Mouse (Mus musculus) MEL (cell line): ENCODE measurements around the gene Wdr46. TPM values are rescaled to one million over a fixed set of nuclear protein-coding genes. Genes with fewer than 3 reads are reported as not detected.

Experiments used
- DNase-seq: peaks from one replicate; pipeline ENCODE4 v3.0.0; 2011; ENCODE audit warnings: low read depth, low spot score
- H3K27ac ChIP-seq: 2 replicates; pipeline ENCODE4 v1.5.1; 2012; ENCODE audit warnings: low read depth, mild to moderate bottlenecking, control low read depth, low read length, moderate library complexity; ENCODE audit not compliant: control insufficient read depth
- H3K27me3 ChIP-seq, 2 experiments: fragments of 150-350 bp in 1 of 2; sonication (generic) in 1 of 2; 2 replicates each; pipeline ENCODE4 v1.6.1; 2012; ENCODE audit warnings: low read length in 2 of 2, mild to moderate bottlenecking in 2 of 2, improper control_type of control experiment in 1 of 2, moderate library complexity in 1 of 2; ENCODE audit not compliant: insufficient read depth in 2 of 2, control insufficient read depth in 1 of 2
- H3K36me3 ChIP-seq, 2 experiments: 2 replicates each; pipeline ENCODE4 v1.6.1; 2012 to 2014; ENCODE audit warnings: low read length in 2 of 2, improper control_type of control experiment in 1 of 2, inconsistent platforms in 1 of 2, mild to moderate bottlenecking in 1 of 2; ENCODE audit not compliant: insufficient read depth in 2 of 2, control insufficient read depth in 1 of 2
- H3K4me1 ChIP-seq, 2 experiments: fragments of 150-350 bp in 1 of 2; sonication (generic) in 1 of 2; 2 replicates each; pipeline ENCODE4 v1.6.1; 2012; ENCODE audit warnings: low read length in 2 of 2, improper control_type of control experiment in 1 of 2, mild to moderate bottlenecking in 1 of 2; ENCODE audit not compliant: insufficient read depth in 2 of 2, control insufficient read depth in 1 of 2
- H3K4me3 ChIP-seq, 2 experiments: fragments of 150-350 bp in 1 of 2; sonication (generic) in 1 of 2; 2 replicates each; pipeline ENCODE4 v1.5.1; 2012; ENCODE audit warnings: low read depth in 2 of 2, low read length in 2 of 2, mild to moderate bottlenecking in 2 of 2, moderate library complexity in 2 of 2, control low read depth in 1 of 2, improper control_type of control experiment in 1 of 2; ENCODE audit not compliant: control insufficient read depth in 1 of 2, insufficient read depth in 1 of 2
- H3K79me2 ChIP-seq: 2 replicates; pipeline ENCODE4 v1.6.1; 2012; ENCODE audit warnings: mild to moderate bottlenecking, low read length, moderate library complexity; ENCODE audit not compliant: control insufficient read depth, poor library complexity, insufficient read depth
- H3K9ac ChIP-seq: 2 replicates; pipeline ENCODE4 v1.6.1; 2012; ENCODE audit warnings: low read depth, mild to moderate bottlenecking, control low read depth, low read length, moderate library complexity; ENCODE audit not compliant: control insufficient read depth, poor library complexity, severe bottlenecking
- H3K9me3 ChIP-seq: fragments of 150-350 bp; sonication (generic); replicated peaks from 2 replicates; pipeline ENCODE4 v1.6.1; 2012; ENCODE audit warnings: mild to moderate bottlenecking, low read length, improper control_type of control experiment, moderate library complexity; ENCODE audit not compliant: insufficient read depth
- CHD1 ChIP-seq: IDR thresholded peaks from 2 replicates; pipeline ENCODE4 v1.6.1; 2012; ENCODE audit warnings: low read depth, mild to moderate bottlenecking, inconsistent platforms, low read length, improper control_type of control experiment
- CHD2 ChIP-seq: IDR thresholded peaks from 2 replicates; pipeline ENCODE4 v1.6.1; 2011; ENCODE audit warnings: low read length, improper control_type of control experiment
- CTCF ChIP-seq, 3 experiments: IDR thresholded peaks in 2 of 3; conservative IDR thresholded peaks in 1 of 3; 2 replicates each; pipeline ENCODE4 v1.5.1; 2011 to 2012; ENCODE audit warnings: low read length in 3 of 3, low read depth in 2 of 3, mild to moderate bottlenecking in 2 of 3, improper control_type of control experiment in 1 of 3, inconsistent platforms in 1 of 3, mixed read lengths in 1 of 3, moderate library complexity in 1 of 3; ENCODE audit not compliant: control insufficient read depth in 1 of 3, insufficient read depth in 1 of 3, poor library complexity in 1 of 3, severe bottlenecking in 1 of 3
- E2F4 ChIP-seq: IDR thresholded peaks from 2 replicates; pipeline ENCODE4 v1.6.1; 2011; ENCODE audit warnings: low read depth, low read length, improper control_type of control experiment, borderline replicate concordance
- ELF1 ChIP-seq: IDR thresholded peaks from 2 replicates; pipeline ENCODE4 v1.6.1; 2014; ENCODE audit warnings: low read depth, mild to moderate bottlenecking, inconsistent platforms, low read length, improper control_type of control experiment, moderate library complexity
- EP300 ChIP-seq, 2 experiments: IDR thresholded peaks; 2 replicates each; pipeline ENCODE4 v1.6.1; 2011; ENCODE audit warnings: improper control_type of control experiment in 2 of 2, low read length in 2 of 2, low read depth in 1 of 2, mild to moderate bottlenecking in 1 of 2
- ETS1 ChIP-seq: IDR thresholded peaks from 2 replicates; pipeline ENCODE4 v1.6.1; 2012; ENCODE audit warnings: low read depth, mild to moderate bottlenecking, inconsistent platforms, low read length, improper control_type of control experiment, moderate library complexity
- GABPA ChIP-seq: IDR thresholded peaks from 2 replicates; pipeline ENCODE4 v1.6.1; 2012; ENCODE audit warnings: low read depth, mild to moderate bottlenecking, inconsistent platforms, low read length, improper control_type of control experiment, moderate library complexity
- GATA1 ChIP-seq: IDR thresholded peaks from 2 replicates; pipeline ENCODE4 v1.6.1; 2011; ENCODE audit warnings: low read depth, low read length, improper control_type of control experiment
- JUND ChIP-seq: IDR thresholded peaks from 2 replicates; pipeline ENCODE4 v1.6.1; 2011; ENCODE audit warnings: low read depth, mild to moderate bottlenecking, improper control_type of control experiment, low read length
- KAT2A ChIP-seq: conservative IDR thresholded peaks from 2 replicates; pipeline ENCODE4 v1.6.1; 2012; ENCODE audit warnings: low read depth, low read length, improper control_type of control experiment, inconsistent platforms
- MAFK ChIP-seq: IDR thresholded peaks from 2 replicates; pipeline ENCODE4 v1.6.1; 2011; ENCODE audit warnings: low read depth, mild to moderate bottlenecking, low read length, improper control_type of control experiment, borderline replicate concordance
- MAX ChIP-seq: IDR thresholded peaks from 2 replicates; pipeline ENCODE4 v1.6.1; 2011; ENCODE audit warnings: low read length, improper control_type of control experiment
- MYB ChIP-seq: IDR thresholded peaks from 2 replicates; pipeline ENCODE4 v1.6.1; 2011; ENCODE audit warnings: mild to moderate bottlenecking, low read depth, low read length, improper control_type of control experiment
- MYC ChIP-seq: IDR thresholded peaks from 2 replicates; pipeline ENCODE4 v1.6.1; 2011; ENCODE audit warnings: low read depth, mild to moderate bottlenecking, low read length, improper control_type of control experiment, moderate library complexity
- NELFE ChIP-seq: IDR thresholded peaks from 2 replicates; pipeline ENCODE4 v1.6.1; 2011; ENCODE audit warnings: low read depth, low read length, improper control_type of control experiment
- POLR2A ChIP-seq, 2 experiments: IDR thresholded peaks; 2 replicates each; pipeline ENCODE4 v1.6.1; 2011 to 2012; ENCODE audit warnings: low read length in 2 of 2, mild to moderate bottlenecking in 2 of 2, control low read depth in 1 of 2, improper control_type of control experiment in 1 of 2, low read depth in 1 of 2, moderate library complexity in 1 of 2; ENCODE audit not compliant: control insufficient read depth in 1 of 2, insufficient read depth in 1 of 2, poor library complexity in 1 of 2
- POLR2AphosphoS5 ChIP-seq: IDR thresholded peaks from 2 replicates; pipeline ENCODE4 v1.6.1; 2012; ENCODE audit warnings: low read depth, borderline replicate concordance, mild to moderate bottlenecking, inconsistent platforms, low read length, moderate library complexity, mixed read lengths
- RAD21 ChIP-seq: IDR thresholded peaks from 2 replicates; pipeline ENCODE4 v1.6.1; 2011; ENCODE audit warnings: mild to moderate bottlenecking, low read depth, low read length, improper control_type of control experiment
- SIN3A ChIP-seq: IDR thresholded peaks from 2 replicates; pipeline ENCODE4 v1.6.1; 2012; ENCODE audit warnings: low read length, improper control_type of control experiment, inconsistent platforms
- TAL1 ChIP-seq: IDR thresholded peaks from 2 replicates; pipeline ENCODE4 v1.6.1; 2012; ENCODE audit warnings: mild to moderate bottlenecking, inconsistent platforms, low read length, moderate library complexity, mixed read lengths
- TBP ChIP-seq: IDR thresholded peaks from 2 replicates; pipeline ENCODE4 v1.8.0; 2011; ENCODE audit warnings: low read depth, low read length, improper control_type of control experiment
- TCF12 ChIP-seq: IDR thresholded peaks from 2 replicates; pipeline ENCODE4 v1.6.1; 2014; ENCODE audit warnings: low read depth, mild to moderate bottlenecking, inconsistent platforms, low read length, improper control_type of control experiment, moderate library complexity
- USF1 ChIP-seq: IDR thresholded peaks from 2 replicates; pipeline ENCODE4 v1.6.1; 2014; ENCODE audit warnings: low read depth, mild to moderate bottlenecking, inconsistent platforms, low read length, improper control_type of control experiment, moderate library complexity
- USF2 ChIP-seq, 2 experiments: IDR thresholded peaks; 2 replicates each; pipeline ENCODE4 v1.6.1; 2011 to 2012; ENCODE audit warnings: improper control_type of control experiment in 2 of 2, low read length in 2 of 2, borderline replicate concordance in 1 of 2, inconsistent platforms in 1 of 2, low read depth in 1 of 2, mild to moderate bottlenecking in 1 of 2; ENCODE audit not compliant: insufficient read depth in 1 of 2
- ZC3H11A ChIP-seq: IDR thresholded peaks from 2 replicates; pipeline ENCODE4 v1.6.1; 2012; ENCODE audit warnings: low read depth, mild to moderate bottlenecking, inconsistent platforms, low read length, improper control_type of control experiment
- ZKSCAN1 ChIP-seq: IDR thresholded peaks from 2 replicates; pipeline ENCODE4 v1.6.1; 2012; ENCODE audit warnings: low read depth, mild to moderate bottlenecking, inconsistent platforms, low read length, improper control_type of control experiment, moderate library complexity
- polyA plus RNA-seq, 2 experiments: library from polyadenylated mRNA; stranded (reverse) in 1 of 2; unstranded in 1 of 2; fragments of >175 nt in 1 of 2; fragments of >200 nt in 1 of 2; gene quantifications; 2 replicates each; pipeline versions ENCODE4 v1.2.1 to v1.2.4; 2012; ENCODE audit warnings: low replicate concordance in 2 of 2, low read depth in 1 of 2; ENCODE audit not compliant: insufficient read length in 2 of 2, insufficient read depth in 1 of 2, missing spikeins in 1 of 2
- total RNA-seq: library from RNA; depleted of rRNA; stranded (reverse); fragments of 300-350 nt; gene quantifications from 2 replicates; pipeline ENCODE4 v1.2.3, GENCODE M21; 2012

Wdr46 gene
- total and polyA plus RNA-seq, 3 experiments = 100 to 131 TPM; not detected in 1

- peaks cover 24% of the 10 kb centered on the region for H3K79me2 ChIP-seq
- peaks cover 0 to 7% of the 10 kb centered on the region in 2 experiments; a peak in 2 of 4 replicates for H3K4me1 ChIP-seq
- H3K36me3 ChIP-seq = peaks cover 0 to 3% of the 10 kb centered on the region in 2 experiments; a peak in 2 of 4 replicates
- H3K9me3 ChIP-seq = no peaks in the 10 kb centered on the region
- no peaks in the 10 kb centered on the region for H3K27me3 ChIP-seq
- no peak overlapping the region for H3K4me3 ChIP-seq
- DNase-seq = no peak
- H3K9ac ChIP-seq = no peak overlapping the region
- no peak overlapping the region for H3K27ac ChIP-seq
- no peak for TF ChIP-seq POLR2A (IDR thresholded peaks at IDR 0.05; ENCODE audit: control insufficient read depth in 1 of 2, insufficient read depth in 1 of 2, low read depth in 1 of 2, low read length in 2 of 2, poor library complexity in 1 of 2)
- no peak for TF ChIP-seq GATA1
- no peak for TF ChIP-seq E2F4
- no peak for TF ChIP-seq ZKSCAN1
- TF ChIP-seq GABPA = no peak
- no peak for TF ChIP-seq TBP
- TF ChIP-seq MAX = no peak
- no peak for TF ChIP-seq RAD21
- TF ChIP-seq ZC3H11A = no peak
- no peak for TF ChIP-seq ELF1
- TF ChIP-seq POLR2AphosphoS5 = no peak
- TF ChIP-seq USF1 = no peak
- TF ChIP-seq TAL1 = no peak
- no peak for TF ChIP-seq MAFK
- TF ChIP-seq CHD2 = no peak
- no peak for TF ChIP-seq JUND
- TF ChIP-seq ETS1 = no peak
- no peak for TF ChIP-seq MYB
These were observed 8.0 kb upstream of the Wdr46 start for GRCm38 (mm10) chr17:33932448-33932847.

DNA sequence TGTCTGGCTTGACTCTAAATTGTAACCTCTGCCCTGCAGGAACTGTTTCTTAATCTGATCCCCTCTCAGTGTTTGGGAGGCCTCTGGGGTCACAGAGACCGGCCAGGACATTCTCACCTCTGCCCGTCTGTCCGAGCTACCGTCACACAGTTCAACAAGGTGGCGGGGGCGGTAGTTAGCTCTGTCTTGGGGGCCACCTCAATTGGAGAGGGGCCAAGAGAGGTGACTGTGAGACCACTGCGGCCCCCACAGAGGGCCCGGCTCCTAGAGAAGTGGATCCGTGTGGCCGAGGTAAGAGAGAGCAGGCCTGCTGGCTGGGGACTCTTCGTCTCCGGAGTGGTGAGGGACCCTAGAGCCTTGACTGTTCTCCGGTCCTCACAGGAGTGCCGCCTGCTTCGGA is 7.5 kb upstream of the Wdr46 start:
- DNase-seq = no peak
- Histone ChIP-seq H3K9ac (no peak overlapping the region), H3K36me3 (peaks cover 0 to 3% of the 10 kb centered on the region in 2 experiments; a peak in 2 of 4 replicates), H3K4me3 (no peak overlapping the region), H3K27ac (no peak overlapping the region), H3K4me1 (peaks cover 0 to 7% of the 10 kb centered on the region in 2 experiments; a peak in 2 of 4 replicates), H3K27me3 (no peaks in the 10 kb centered on the region), H3K79me2 (peaks cover 21% of the 10 kb centered on the region), H3K9me3 (no peaks in the 10 kb centered on the region)
- TF ChIP-seq KAT2A = no peak
- TF ChIP-seq CHD1 = no peak
- no peak for TF ChIP-seq MYC
- TF ChIP-seq JUND = no peak
- no peak for TF ChIP-seq TCF12
- no peak for TF ChIP-seq TBP
- no peak for TF ChIP-seq RAD21
- TF ChIP-seq ZC3H11A = no peak
- TF ChIP-seq E2F4 = no peak
- TF ChIP-seq NELFE = no peak
- no peak for TF ChIP-seq SIN3A
- TF ChIP-seq ETS1 = no peak
- TF ChIP-seq EP300 (IDR thresholded peaks at IDR 0.05; ENCODE audit: low read depth in 1 of 2, low read length in 2 of 2) = no peak
- TF ChIP-seq MYB = no peak
- TF ChIP-seq CTCF (IDR thresholded peaks at IDR 0.05 in 2 of 3, conservative IDR thresholded peaks at IDR 0.05 in 1 of 3; ENCODE audit: control insufficient read depth in 1 of 3, insufficient read depth in 1 of 3, low read depth in 2 of 3, low read length in 3 of 3, poor library complexity in 1 of 3, severe bottlenecking in 1 of 3) = no peak
- no peak for TF ChIP-seq USF2 (IDR thresholded peaks at IDR 0.05; ENCODE audit: borderline replicate concordance in 1 of 2, insufficient read depth in 1 of 2, low read depth in 1 of 2, low read length in 2 of 2)
